9 mouse cellular contexts compared by ENCODE assay signal in the genomic region with DNA sequence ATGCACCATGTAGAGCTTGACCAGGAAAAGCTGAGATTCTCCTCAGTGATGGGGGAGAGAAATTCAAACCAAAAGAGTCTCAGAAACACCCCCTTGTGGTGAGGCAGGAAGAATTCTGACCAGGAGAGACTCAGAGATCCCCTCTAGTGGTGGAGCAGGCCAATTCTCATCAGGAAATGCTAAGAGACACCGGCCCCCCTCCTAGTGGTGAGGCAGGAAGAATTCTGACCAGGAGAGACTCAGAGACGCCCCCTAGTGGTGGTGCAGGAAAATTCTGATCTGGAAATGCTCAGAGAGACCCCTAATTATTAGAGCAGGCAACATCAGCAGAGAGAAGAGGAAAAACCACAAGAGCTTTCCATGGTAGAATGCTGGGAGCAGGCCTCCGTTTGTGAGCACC.
DNase-seq lines count a peak whose midpoint lies in the region; ATAC-seq and TF ChIP-seq lines count a peak whose summit lies in the region.
"Had no signal": no experiment of that assay in that cellular context is flagged by ENCODE, and none has a peak within 500 bp of the region (broad histone marks: within the 10 kb centered on the region; RNA-seq: fewer than 3 reads in every experiment).

No protein-coding gene starts in this region.

- H3K4me3 ChIP-seq in hindbrain, embryonic 14.5 days (replicated peaks; ENCODE audit: low read length), result no peak overlapping the region
- H3K4me3 ChIP-seq in thymus, adult 2 months (ENCODE audit: control insufficient read depth, insufficient read depth, low read length), result no peak overlapping the region
- H3K4me3 ChIP-seq: neural tube, embryonic 13.5 days had no signal

- ATAC-seq in hindbrain, embryonic 14.5 days (ENCODE audit: low FRiP score), result no peak

- no peak overlapping the region for H3K9ac ChIP-seq in hindbrain, embryonic 14.5 days
- H3K9ac ChIP-seq: neural tube, embryonic 13.5 days had no signal

- peak; percentile 44 to 48 for DNase-seq in cerebellum, postnatal 10 days
- DNase-seq in cerebellum, adult 9-11 months, result no peak
- peak; percentile 6 for DNase-seq in urinary bladder, postnatal 25 days (ENCODE audit: low spot score)
- DNase-seq in urinary bladder, postnatal 10 days (ENCODE audit: low spot score), result no peak
- DNase-seq in layer of hippocampus, adult 9-11 months, result peak; percentile 61
- peak; percentile 56 for DNase-seq in right cerebral cortex, adult 18-20 months
- no peak for DNase-seq in hindbrain, embryonic 14.5 days (ENCODE audit: low spot score)
- no peak for DNase-seq in thymus, adult 2 months

- 0 out of 2 replicates have a peak, but pooled peaks cover 3% of the 10 kb centered on the region for H3K9me3 ChIP-seq in hindbrain, embryonic 14.5 days (ENCODE audit: control insufficient read depth, low read length)
- H3K9me3 ChIP-seq: neural tube, embryonic 13.5 days had no signal

- WGBS in hindbrain, embryonic 14.5 days, result 60% methylated on average over 3 of the region's 3 CpGs
- WGBS in thymus, adult 2 months, result 54% methylated on average over 3 of the region's 3 CpGs

- H3K27me3 ChIP-seq in hindbrain, embryonic 14.5 days (ENCODE audit: control insufficient read depth, insufficient read depth, low read length), result no peaks in the 10 kb centered on the region
- H3K27me3 ChIP-seq in thymus, adult 2 months (ENCODE audit: control insufficient read depth, insufficient read depth, low read length), result no peaks in the 10 kb centered on the region
- H3K27me3 ChIP-seq: neural tube, embryonic 13.5 days had no signal

- no peak for TF ChIP-seq POLR2A in thymus, adult 2 months (IDR thresholded peaks at IDR 0.05; ENCODE audit: control insufficient read depth, extremely low read depth, insufficient read depth, low read length, poor library complexity)

- TF ChIP-seq CTCF in thymus, adult 2 months (IDR thresholded peaks at IDR 0.05; ENCODE audit: borderline replicate concordance, control insufficient read depth, extremely low read depth, insufficient read depth, low read length, poor library complexity), result no peak

- H3K27ac ChIP-seq in hindbrain, embryonic 14.5 days, result no peak overlapping the region
- H3K27ac ChIP-seq in thymus, adult 2 months (ENCODE audit: control insufficient read depth, insufficient read depth, low read length), result no peak overlapping the region
- H3K27ac ChIP-seq: neural tube, embryonic 13.5 days had no signal

- no peaks in the 10 kb centered on the region for H3K36me3 ChIP-seq in hindbrain, embryonic 14.5 days (replicated peaks; ENCODE audit: control insufficient read depth, insufficient read depth)
- no peaks in the 10 kb centered on the region for H3K36me3 ChIP-seq in thymus, adult 2 months (ENCODE audit: control insufficient read depth, insufficient read depth, low read length)
- H3K36me3 ChIP-seq: neural tube, embryonic 13.5 days had no signal

- no peaks in the 10 kb centered on the region for H3K4me1 ChIP-seq in hindbrain, embryonic 14.5 days (replicated peaks; ENCODE audit: control insufficient read depth, insufficient read depth, low read length)
- no peaks in the 10 kb centered on the region for H3K4me1 ChIP-seq in thymus, adult 2 months (replicated peaks; ENCODE audit: control insufficient read depth, insufficient read depth, low read length)
- H3K4me1 ChIP-seq: neural tube, embryonic 13.5 days had no signal

- H3K4me2 ChIP-seq in hindbrain, embryonic 14.5 days (replicated peaks), result no peak overlapping the region
- H3K4me2 ChIP-seq: neural tube, embryonic 13.5 days had no signal

Comparison
In these comparisons a context has a peak if more than half of its experiments do, and no peak if none do; other contexts are left out.
1. DNase-seq: peak in cerebellum, postnatal 10 days (2 of 2), urinary bladder, postnatal 25 days (single experiment), layer of hippocampus, adult 9-11 months (single experiment) and right cerebral cortex, adult 18-20 months (single experiment); none in cerebellum, adult 9-11 months (single experiment), urinary bladder, postnatal 10 days (single experiment), hindbrain, embryonic 14.5 days (single experiment) and thymus, adult 2 months (single experiment).